Mouse (Mus musculus) embryonic facial prominence, embryonic 13.5 days (tissue): ENCODE measurements around the gene Svop. TPM values are rescaled to one million over a fixed set of nuclear protein-coding genes. Genes with fewer than 3 reads are reported as not detected.

ENCODE experiments used
- ATAC-seq: fragments of 200-750 bp; cut with Nextera tagmentation; 2 replicates; pipeline ENCODE4 v1.8.0; 2017; ENCODE audit warnings: low read depth; ENCODE audit not compliant: insufficient number of reproducible peaks, insufficient read depth, low FRiP score, low TSS enrichment
- H3K27ac ChIP-seq: fragments of 300-500 bp; sonication (generic); 2 replicates; pipeline ENCODE4 v1.5.1; 2015; ENCODE audit warnings: moderate library complexity, mild to moderate bottlenecking, inconsistent platforms
- H3K27me3 ChIP-seq: fragments of 300-500 bp; sonication (generic); 2 replicates; pipeline ENCODE4 v1.6.1; 2015; ENCODE audit warnings: mild to moderate bottlenecking, inconsistent platforms
- H3K36me3 ChIP-seq: fragments of 300-500 bp; sonication (generic); 2 replicates; pipeline ENCODE4 v1.6.1; 2015; ENCODE audit warnings: mild to moderate bottlenecking, inconsistent platforms
- H3K4me1 ChIP-seq: fragments of 300-500 bp; sonication (generic); 2 replicates; pipeline ENCODE4 v1.6.1; 2015; ENCODE audit warnings: inconsistent platforms
- H3K4me2 ChIP-seq: fragments of 300-500 bp; sonication (generic); 2 replicates; pipeline ENCODE4 v1.6.1; 2015; ENCODE audit warnings: moderate library complexity, mild to moderate bottlenecking, inconsistent platforms
- H3K4me3 ChIP-seq: fragments of 300-500 bp; sonication (generic); 2 replicates; pipeline ENCODE4 v1.5.1; 2015; ENCODE audit warnings: mild to moderate bottlenecking, inconsistent platforms
- H3K9ac ChIP-seq: fragments of 300-500 bp; sonication (generic); 2 replicates; pipeline ENCODE4 v1.6.1; 2015; ENCODE audit warnings: mild to moderate bottlenecking, inconsistent platforms
- H3K9me3 ChIP-seq: fragments of 300-500 bp; sonication (generic); 2 replicates; pipeline ENCODE4 v1.6.1; 2016; ENCODE audit warnings: inconsistent platforms
- WGBS: fragments of 180-500 bp; shearing (Covaris S2); methylation state at CpG from one replicate; pipeline ENCODE4 v1.1.7; 2015; ENCODE audit warnings: mixed read lengths; 5-methylcytosine and 5-hydroxymethylcytosine counted together
- polyA plus RNA-seq: library from polyadenylated mRNA; unstranded; fragments of >200 nt; fragmentation: Nextera tagmentation; extraction: Ambion mirVana; gene quantifications from 2 replicates; pipeline ENCODE4 v1.2.1, GENCODE M21; 2015

Svop gene
- polyA plus RNA-seq, 1 experiment from 2014 or later: 0.86 TPM

DNA sequence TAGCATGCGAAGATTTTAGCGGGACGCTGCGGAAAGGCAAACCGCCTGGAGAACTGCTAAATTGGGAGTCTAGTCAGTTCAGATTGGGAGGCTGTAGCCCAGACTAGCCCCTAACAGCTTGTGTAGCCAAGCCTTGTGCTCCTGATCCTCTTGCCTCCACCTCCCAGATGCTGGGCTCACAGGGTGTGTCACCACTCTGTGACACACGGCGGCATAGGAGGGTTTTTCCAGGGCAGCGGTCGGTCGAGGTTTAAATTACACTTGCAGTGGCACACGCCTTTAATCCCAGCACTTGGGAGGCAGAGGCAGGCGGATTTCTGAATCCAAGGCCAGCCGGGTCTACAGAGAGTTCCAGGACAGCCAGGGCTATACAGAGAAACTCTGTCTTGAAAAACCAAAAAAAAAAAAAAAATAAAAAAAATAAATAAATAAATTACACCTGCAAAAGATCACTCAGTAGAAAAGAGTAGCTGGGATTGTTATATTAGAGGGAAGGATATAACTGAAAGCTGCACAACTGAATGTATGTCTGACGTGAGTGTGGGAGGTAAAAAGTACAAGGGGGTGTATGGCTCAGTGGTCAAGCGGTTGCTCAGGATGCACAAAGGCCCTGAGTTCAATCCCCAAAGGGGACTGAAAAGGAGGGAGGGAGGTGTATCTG, 38.3 kb upstream of the Svop start:
- Histone ChIP-seq H3K4me3 (peak overlapping the region; percentile 84), H3K27me3 (no peaks in the 10 kb centered on the region), H3K27ac (no peak overlapping the region), H3K4me1 (peaks cover 43% of the 10 kb centered on the region), H3K9me3 (no peaks in the 10 kb centered on the region), H3K4me2 (peak overlapping the region; percentile 97), H3K36me3 (peaks cover 20% of the 10 kb centered on the region; the same call in 1 of the 2 replicates), H3K9ac (peak overlapping the region; percentile 77; the same call in 1 of the 2 replicates)
- ATAC-seq: no peak
- 79% methylated on average over 15 of the region's 15 CpGs for WGBS

DNA sequence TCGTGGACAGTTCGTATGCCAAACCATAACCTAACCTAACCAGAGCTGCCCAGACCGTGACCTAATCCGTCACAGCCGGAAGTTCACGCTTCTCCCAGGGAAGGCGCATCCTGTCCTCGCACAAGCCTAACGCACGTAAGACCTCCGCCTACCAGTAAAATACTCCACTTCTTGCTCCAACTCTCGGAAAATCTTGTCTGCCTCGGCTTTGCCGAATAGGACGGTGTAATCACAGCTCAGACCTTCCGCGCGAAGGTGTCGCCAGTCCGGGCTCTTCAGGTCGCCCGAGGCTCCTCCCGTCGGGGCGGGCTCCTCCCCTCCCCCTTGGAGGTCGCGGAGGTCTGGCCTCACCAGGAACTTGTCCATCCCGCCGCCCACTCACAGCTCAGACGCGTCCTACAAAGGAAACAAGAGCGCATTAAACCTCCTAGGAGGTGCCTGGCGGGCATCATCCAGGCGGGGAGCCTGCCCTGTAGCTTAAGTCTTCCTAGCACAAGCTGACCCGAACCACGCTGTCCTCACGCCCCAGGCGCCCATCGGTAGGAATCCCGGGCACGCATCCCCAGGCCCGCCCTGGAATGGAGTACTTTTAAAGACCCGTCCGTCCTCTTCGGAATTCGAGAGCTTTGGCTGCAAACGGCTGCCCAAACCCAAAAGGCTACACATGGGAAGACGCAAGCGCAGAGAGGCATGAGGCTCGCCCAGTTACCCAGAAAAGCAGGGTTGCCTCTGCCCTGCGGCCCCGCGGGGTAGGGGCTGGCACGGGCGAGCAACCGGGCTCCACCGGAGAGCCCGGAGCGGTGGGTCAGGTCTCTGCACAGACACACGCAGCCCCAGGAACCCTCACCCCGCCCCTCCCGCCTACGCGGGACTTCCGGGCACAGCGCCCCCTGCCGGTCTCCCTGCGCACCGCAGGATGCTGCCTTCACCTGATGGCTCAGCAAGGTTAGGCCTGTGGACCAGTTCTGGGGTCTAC, 36.3 kb upstream of the Svop start, which contains the start of gene Alkbh2:
Gene Alkbh2 (minus strand): TSS at position 845 of the 976 bp plus-strand sequence.
- ATAC-seq: peak; percentile 29; the same call in 1 of the 2 replicates
- Histone ChIP-seq H3K4me3 (peak within 1 kb of the TSS; percentile 68), H3K9ac (peak within 1 kb of the TSS; percentile 80), H3K27me3 (no peaks in the 10 kb centered on the region), H3K36me3 (peaks cover 31% of the 10 kb centered on the region), H3K4me2 (peak within 1 kb of the TSS; percentile 96), H3K4me1 (peaks cover 28% of the 10 kb centered on the region), H3K9me3 (no peaks in the 10 kb centered on the region), H3K27ac (peak within 1 kb of the TSS; percentile 92)
- under 1% methylated on average over 69 of the region's 69 CpGs for WGBS

DNA sequence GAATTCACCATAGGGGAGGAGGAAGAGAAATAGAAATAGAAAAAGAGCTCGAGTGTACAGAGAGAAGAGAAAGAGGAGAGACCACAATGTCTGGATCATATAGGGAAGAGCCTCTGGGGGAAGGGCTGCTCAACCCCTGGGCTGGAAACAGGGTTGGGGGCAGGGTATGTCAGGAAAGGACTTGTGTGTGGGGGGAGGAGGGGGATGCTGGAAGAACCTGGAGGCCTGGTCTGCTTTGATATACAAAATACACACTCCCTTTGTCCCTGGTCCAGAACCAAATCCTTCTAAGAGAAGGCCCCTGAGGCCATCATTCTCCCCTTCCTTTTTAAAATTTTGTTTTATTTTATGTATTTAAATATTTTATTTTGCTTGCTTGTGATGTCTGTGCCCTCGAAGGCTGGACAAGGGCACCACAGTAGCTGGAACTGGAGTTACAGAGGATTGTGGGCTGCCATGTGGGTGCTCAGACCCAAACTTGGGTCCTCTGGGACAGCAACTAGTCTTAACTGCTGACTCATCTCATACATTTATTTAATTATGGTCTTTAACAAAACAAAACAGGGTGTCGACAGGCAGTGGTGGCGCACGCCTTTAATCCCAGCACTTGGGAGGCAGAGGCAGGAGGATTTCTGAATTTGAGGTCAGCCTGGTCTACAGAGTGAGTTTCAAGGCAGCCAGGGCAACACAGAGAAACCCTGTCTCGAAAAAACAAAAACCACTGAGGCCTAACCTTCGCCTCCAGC, 35.3 kb upstream of the Svop start:
- Histone ChIP-seq H3K9me3 (no peaks in the 10 kb centered on the region), H3K9ac (no peak overlapping the region), H3K27ac (no peak overlapping the region), H3K4me3 (peak overlapping the region; percentile 68), H3K27me3 (no peaks in the 10 kb centered on the region), H3K4me1 (peaks cover 18% of the 10 kb centered on the region), H3K4me2 (peak overlapping the region; percentile 96), H3K36me3 (peaks cover 40% of the 10 kb centered on the region)
- WGBS: 75% methylated on average over 7 of the region's 7 CpGs
- ATAC-seq: no peak

DNA sequence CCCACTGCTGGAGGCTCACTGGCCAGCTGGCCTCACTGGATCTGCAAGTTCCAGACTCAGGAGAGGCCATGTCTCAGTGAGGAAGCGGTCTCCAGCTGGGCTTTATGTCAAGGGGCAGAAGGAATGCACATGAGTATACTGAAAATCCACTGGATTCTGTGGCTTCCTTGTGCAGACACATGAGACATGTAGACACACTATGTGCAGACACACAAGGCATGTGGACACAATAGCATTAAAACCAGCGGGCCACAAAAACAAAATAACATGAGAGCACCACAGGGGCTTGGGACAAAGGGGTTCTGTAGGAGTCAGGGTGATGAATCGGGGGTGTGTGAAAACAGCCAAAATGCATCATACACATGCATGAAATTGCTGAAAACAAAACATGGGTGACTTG, 34.6 kb upstream of the Svop start:
- H3K27ac ChIP-seq: no peak overlapping the region
- peaks cover 47% of the 10 kb centered on the region for H3K36me3 ChIP-seq
- no peak overlapping the region for H3K4me2 ChIP-seq
- no peak overlapping the region for H3K9ac ChIP-seq
- H3K4me1 ChIP-seq: peaks cover 13% of the 10 kb centered on the region
- H3K9me3 ChIP-seq: no peaks in the 10 kb centered on the region
- 89% methylated on average over 3 of the region's 3 CpGs for WGBS
- ATAC-seq: no peak
- H3K27me3 ChIP-seq: no peaks in the 10 kb centered on the region
- H3K4me3 ChIP-seq: no peak overlapping the region

- 84% methylated on average over 4 of the region's 4 CpGs for WGBS
Measured at GRCm38 (mm10) chr5:114119806-114120205, 28.4 kb upstream of the Svop start.

DNA sequence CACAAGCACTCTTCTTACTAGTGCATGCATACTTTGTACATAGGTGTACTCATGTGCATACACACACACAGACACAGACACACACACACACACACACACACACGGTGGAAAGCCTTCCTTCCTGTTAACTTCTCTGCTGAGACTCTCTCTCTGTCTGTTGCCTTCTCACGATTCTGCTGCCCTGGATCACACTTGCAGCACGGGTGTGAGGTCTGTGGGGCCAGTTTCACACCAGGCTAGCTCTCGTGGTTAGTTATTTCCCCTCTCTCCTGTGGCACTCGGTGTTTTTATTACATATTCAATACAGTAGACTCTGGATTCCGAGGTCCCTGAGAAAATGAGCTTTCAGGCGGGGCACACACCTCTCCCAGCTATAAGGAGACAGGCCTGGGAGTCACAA, 25.2 kb upstream of the Svop start:
- Histone ChIP-seq H3K4me1 (no peaks in the 10 kb centered on the region), H3K27me3 (no peaks in the 10 kb centered on the region), H3K4me3 (no peak overlapping the region), H3K4me2 (no peak overlapping the region), H3K9me3 (no peaks in the 10 kb centered on the region), H3K27ac (no peak overlapping the region), H3K9ac (no peak overlapping the region), H3K36me3 (peaks cover 94% of the 10 kb centered on the region)
- no peak for ATAC-seq
- WGBS: 90% methylated on average over 7 of the region's 7 CpGs

More at GRCm38 (mm10) chr5:114119806-114120205, 28.4 kb upstream of the Svop start:
- Histone ChIP-seq H3K36me3 (peaks cover 93% of the 10 kb centered on the region), H3K4me3 (no peak overlapping the region), H3K4me1 (no peaks in the 10 kb centered on the region), H3K9ac (no peak overlapping the region), H3K27ac (no peak overlapping the region), H3K27me3 (no peaks in the 10 kb centered on the region), H3K9me3 (no peaks in the 10 kb centered on the region), H3K4me2 (no peak overlapping the region)
- ATAC-seq: no peak

GRCm38 (mm10) chr5:114115030-114115429, 23.7 kb upstream of the Svop start:
- H3K4me2 ChIP-seq: no peak overlapping the region
- H3K4me1 ChIP-seq: no peaks in the 10 kb centered on the region
- WGBS: 80% methylated on average over 5 of the region's 5 CpGs
- no peak overlapping the region for H3K9ac ChIP-seq
- no peaks in the 10 kb centered on the region for H3K27me3 ChIP-seq
- no peak overlapping the region for H3K27ac ChIP-seq
- H3K4me3 ChIP-seq: no peak overlapping the region
- H3K9me3 ChIP-seq: no peaks in the 10 kb centered on the region
- ATAC-seq: no peak
- peaks cover 94% of the 10 kb centered on the region for H3K36me3 ChIP-seq

DNA sequence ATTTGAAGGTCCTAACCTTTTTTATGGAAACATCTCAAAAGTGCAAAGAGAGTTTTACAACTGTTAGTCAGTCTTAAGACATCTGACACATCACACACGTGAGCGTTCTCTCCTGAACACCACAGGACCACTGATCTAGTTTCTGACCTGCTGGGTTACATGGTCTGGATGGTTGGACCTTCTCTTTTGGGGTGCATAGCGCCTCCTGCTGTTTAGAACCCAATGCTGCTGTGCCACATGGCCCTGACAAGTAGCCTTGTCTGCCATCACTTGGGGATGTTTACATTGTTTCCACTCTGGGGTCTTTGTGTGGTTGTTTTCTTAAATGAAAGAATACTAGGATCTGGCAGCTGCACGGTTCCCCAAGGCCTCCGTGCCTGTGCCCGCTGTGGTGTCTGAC, 22.0 kb upstream of the Svop start:
- 83% methylated on average over 6 of the region's 6 CpGs for WGBS
- no peak overlapping the region for H3K4me3 ChIP-seq
- no peak overlapping the region for H3K4me2 ChIP-seq
- H3K36me3 ChIP-seq: peaks cover 94% of the 10 kb centered on the region
- ATAC-seq: no peak
- no peak overlapping the region for H3K9ac ChIP-seq
- H3K4me1 ChIP-seq: no peaks in the 10 kb centered on the region
- no peaks in the 10 kb centered on the region for H3K27me3 ChIP-seq
- no peak overlapping the region for H3K27ac ChIP-seq
- no peaks in the 10 kb centered on the region for H3K9me3 ChIP-seq

- 93% methylated on average over 13 of the region's 16 CpGs for WGBS
- H3K4me2 ChIP-seq: no peak overlapping the region
- no peak overlapping the region for H3K4me3 ChIP-seq
- peaks cover 2% of the 10 kb centered on the region for H3K4me1 ChIP-seq
- H3K27ac ChIP-seq: no peak overlapping the region
- H3K27me3 ChIP-seq: no peaks in the 10 kb centered on the region
- no peak overlapping the region for H3K9ac ChIP-seq
- ATAC-seq: no peak
- H3K36me3 ChIP-seq: peaks cover 90% of the 10 kb centered on the region
- no peaks in the 10 kb centered on the region for H3K9me3 ChIP-seq
Measured at GRCm38 (mm10) chr5:114106391-114106935, 15.1 kb upstream of the Svop start.

DNA sequence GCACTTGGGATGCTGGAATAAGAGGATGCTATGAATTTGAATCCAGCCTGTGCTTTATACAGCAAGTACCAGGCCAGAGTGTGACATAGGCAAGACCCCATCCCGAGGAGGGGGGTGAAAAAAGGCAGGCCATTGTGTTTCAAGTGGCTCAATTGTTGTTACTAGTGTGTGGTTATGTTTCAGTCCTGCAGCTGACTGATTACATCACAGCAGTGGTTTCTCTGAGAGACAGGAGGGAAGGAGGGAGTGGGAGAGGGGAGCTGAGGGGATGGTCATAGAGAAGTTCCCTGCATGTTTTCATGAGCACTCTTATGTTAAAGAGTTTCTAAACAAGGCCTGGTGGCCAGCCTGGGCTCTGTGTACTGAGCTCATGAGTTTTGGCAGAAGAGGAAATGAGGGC, 11.4 kb upstream of the Svop start:
- peaks cover 13% of the 10 kb centered on the region for H3K4me1 ChIP-seq
- H3K4me3 ChIP-seq: no peak overlapping the region
- WGBS: 76% methylated on average over 1 of the region's 1 CpGs
- no peaks in the 10 kb centered on the region for H3K27me3 ChIP-seq
- no peak overlapping the region for H3K27ac ChIP-seq
- no peak overlapping the region for H3K9ac ChIP-seq
- ATAC-seq: no peak
- H3K36me3 ChIP-seq: peaks cover 54% of the 10 kb centered on the region
- H3K9me3 ChIP-seq: no peaks in the 10 kb centered on the region
- no peak overlapping the region for H3K4me2 ChIP-seq

- H3K4me3 ChIP-seq: no peak overlapping the region
Measured at GRCm38 (mm10) chr5:114101873-114102272, 10.5 kb upstream of the Svop start.

More at GRCm38 (mm10) chr5:114101873-114102272, 10.5 kb upstream of the Svop start:
- Histone ChIP-seq H3K9me3 (no peaks in the 10 kb centered on the region), H3K27me3 (no peaks in the 10 kb centered on the region), H3K4me2 (no peak overlapping the region), H3K27ac (no peak overlapping the region), H3K4me1 (peaks cover 13% of the 10 kb centered on the region), H3K9ac (no peak overlapping the region), H3K36me3 (peaks cover 46% of the 10 kb centered on the region)
- 84% methylated on average over 4 of the region's 4 CpGs for WGBS
- ATAC-seq: no peak
